Mouse (Mus musculus) MEL (cell line): ENCODE measurements around the gene Rbm45. TPM values are rescaled to one million over a fixed set of nuclear protein-coding genes. Genes with fewer than 3 reads are reported as not detected.

ENCODE experiments used
- DNase-seq: peaks from one replicate; pipeline ENCODE4 v3.0.0; 2011; ENCODE audit warnings: low read depth, low spot score
- H3K27ac ChIP-seq: 2 replicates; pipeline ENCODE4 v1.5.1; 2012; ENCODE audit warnings: low read depth, mild to moderate bottlenecking, control low read depth, low read length, moderate library complexity; ENCODE audit not compliant: control insufficient read depth
- H3K27me3 ChIP-seq, 2 experiments: fragments of 150-350 bp in 1 of 2; sonication (generic) in 1 of 2; 2 replicates each; pipeline ENCODE4 v1.6.1; 2012; ENCODE audit warnings: low read length in 2 of 2, mild to moderate bottlenecking in 2 of 2, improper control_type of control experiment in 1 of 2, moderate library complexity in 1 of 2; ENCODE audit not compliant: insufficient read depth in 2 of 2, control insufficient read depth in 1 of 2
- H3K36me3 ChIP-seq, 2 experiments: 2 replicates each; pipeline ENCODE4 v1.6.1; 2012 to 2014; ENCODE audit warnings: low read length in 2 of 2, improper control_type of control experiment in 1 of 2, inconsistent platforms in 1 of 2, mild to moderate bottlenecking in 1 of 2; ENCODE audit not compliant: insufficient read depth in 2 of 2, control insufficient read depth in 1 of 2
- H3K4me1 ChIP-seq, 2 experiments: fragments of 150-350 bp in 1 of 2; sonication (generic) in 1 of 2; 2 replicates each; pipeline ENCODE4 v1.6.1; 2012; ENCODE audit warnings: low read length in 2 of 2, improper control_type of control experiment in 1 of 2, mild to moderate bottlenecking in 1 of 2; ENCODE audit not compliant: insufficient read depth in 2 of 2, control insufficient read depth in 1 of 2
- H3K4me3 ChIP-seq, 2 experiments: fragments of 150-350 bp in 1 of 2; sonication (generic) in 1 of 2; 2 replicates each; pipeline ENCODE4 v1.5.1; 2012; ENCODE audit warnings: low read depth in 2 of 2, low read length in 2 of 2, mild to moderate bottlenecking in 2 of 2, moderate library complexity in 2 of 2, control low read depth in 1 of 2, improper control_type of control experiment in 1 of 2; ENCODE audit not compliant: control insufficient read depth in 1 of 2, insufficient read depth in 1 of 2
- H3K79me2 ChIP-seq: 2 replicates; pipeline ENCODE4 v1.6.1; 2012; ENCODE audit warnings: mild to moderate bottlenecking, low read length, moderate library complexity; ENCODE audit not compliant: control insufficient read depth, poor library complexity, insufficient read depth
- H3K9ac ChIP-seq: 2 replicates; pipeline ENCODE4 v1.6.1; 2012; ENCODE audit warnings: low read depth, mild to moderate bottlenecking, control low read depth, low read length, moderate library complexity; ENCODE audit not compliant: control insufficient read depth, poor library complexity, severe bottlenecking
- H3K9me3 ChIP-seq: fragments of 150-350 bp; sonication (generic); replicated peaks from 2 replicates; pipeline ENCODE4 v1.6.1; 2012; ENCODE audit warnings: mild to moderate bottlenecking, low read length, improper control_type of control experiment, moderate library complexity; ENCODE audit not compliant: insufficient read depth
- CTCF ChIP-seq, 3 experiments: IDR thresholded peaks in 2 of 3; conservative IDR thresholded peaks in 1 of 3; 2 replicates each; pipeline ENCODE4 v1.5.1; 2011 to 2012; ENCODE audit warnings: low read length in 3 of 3, low read depth in 2 of 3, mild to moderate bottlenecking in 2 of 3, improper control_type of control experiment in 1 of 3, inconsistent platforms in 1 of 3, mixed read lengths in 1 of 3, moderate library complexity in 1 of 3; ENCODE audit not compliant: control insufficient read depth in 1 of 3, insufficient read depth in 1 of 3, poor library complexity in 1 of 3, severe bottlenecking in 1 of 3
- GABPA ChIP-seq: IDR thresholded peaks from 2 replicates; pipeline ENCODE4 v1.6.1; 2012; ENCODE audit warnings: low read depth, mild to moderate bottlenecking, inconsistent platforms, low read length, improper control_type of control experiment, moderate library complexity
- JUND ChIP-seq: IDR thresholded peaks from 2 replicates; pipeline ENCODE4 v1.6.1; 2011; ENCODE audit warnings: low read depth, mild to moderate bottlenecking, improper control_type of control experiment, low read length
- MAX ChIP-seq: IDR thresholded peaks from 2 replicates; pipeline ENCODE4 v1.6.1; 2011; ENCODE audit warnings: low read length, improper control_type of control experiment
- MYC ChIP-seq: IDR thresholded peaks from 2 replicates; pipeline ENCODE4 v1.6.1; 2011; ENCODE audit warnings: low read depth, mild to moderate bottlenecking, low read length, improper control_type of control experiment, moderate library complexity
- POLR2A ChIP-seq, 2 experiments: IDR thresholded peaks; 2 replicates each; pipeline ENCODE4 v1.6.1; 2011 to 2012; ENCODE audit warnings: low read length in 2 of 2, mild to moderate bottlenecking in 2 of 2, control low read depth in 1 of 2, improper control_type of control experiment in 1 of 2, low read depth in 1 of 2, moderate library complexity in 1 of 2; ENCODE audit not compliant: control insufficient read depth in 1 of 2, insufficient read depth in 1 of 2, poor library complexity in 1 of 2
- POLR2AphosphoS5 ChIP-seq: IDR thresholded peaks from 2 replicates; pipeline ENCODE4 v1.6.1; 2012; ENCODE audit warnings: low read depth, borderline replicate concordance, mild to moderate bottlenecking, inconsistent platforms, low read length, moderate library complexity, mixed read lengths
- RAD21 ChIP-seq: IDR thresholded peaks from 2 replicates; pipeline ENCODE4 v1.6.1; 2011; ENCODE audit warnings: mild to moderate bottlenecking, low read depth, low read length, improper control_type of control experiment
- RCOR1 ChIP-seq: IDR thresholded peaks from 2 replicates; pipeline ENCODE4 v1.6.1; 2012; ENCODE audit warnings: low read depth, mild to moderate bottlenecking, inconsistent platforms, low read length, improper control_type of control experiment
- SIN3A ChIP-seq: IDR thresholded peaks from 2 replicates; pipeline ENCODE4 v1.6.1; 2012; ENCODE audit warnings: low read length, improper control_type of control experiment, inconsistent platforms
- SMC3 ChIP-seq: IDR thresholded peaks from 2 replicates; pipeline ENCODE4 v1.6.1; 2011; ENCODE audit warnings: low read depth, low read length, improper control_type of control experiment
- TCF12 ChIP-seq: IDR thresholded peaks from 2 replicates; pipeline ENCODE4 v1.6.1; 2014; ENCODE audit warnings: low read depth, mild to moderate bottlenecking, inconsistent platforms, low read length, improper control_type of control experiment, moderate library complexity
- UBTF ChIP-seq: IDR thresholded peaks from 2 replicates; pipeline ENCODE4 v1.6.1; 2012; ENCODE audit warnings: low read depth, mild to moderate bottlenecking, inconsistent platforms, low read length, improper control_type of control experiment, moderate library complexity, borderline replicate concordance; ENCODE audit not compliant: insufficient read depth
- ZKSCAN1 ChIP-seq: IDR thresholded peaks from 2 replicates; pipeline ENCODE4 v1.6.1; 2012; ENCODE audit warnings: low read depth, mild to moderate bottlenecking, inconsistent platforms, low read length, improper control_type of control experiment, moderate library complexity
- ZNF384 ChIP-seq: IDR thresholded peaks from 2 replicates; pipeline ENCODE4 v1.6.1; 2012; ENCODE audit warnings: low read depth, mild to moderate bottlenecking, inconsistent platforms, low read length, improper control_type of control experiment
- polyA plus RNA-seq, 2 experiments: library from polyadenylated mRNA; stranded (reverse) in 1 of 2; unstranded in 1 of 2; fragments of >175 nt in 1 of 2; fragments of >200 nt in 1 of 2; gene quantifications; 2 replicates each; pipeline versions ENCODE4 v1.2.1 to v1.2.4; 2012; ENCODE audit warnings: low replicate concordance in 2 of 2, low read depth in 1 of 2; ENCODE audit not compliant: insufficient read length in 2 of 2, insufficient read depth in 1 of 2, missing spikeins in 1 of 2
- total RNA-seq: library from RNA; depleted of rRNA; stranded (reverse); fragments of 300-350 nt; gene quantifications from 2 replicates; pipeline ENCODE4 v1.2.3, GENCODE M21; 2012

Rbm45 gene
- total and polyA plus RNA-seq, 3 experiments: 38.8 to 39.4 TPM; not detected in 1

GRCm38 (mm10) chr2:76360226-76360625, 9.6 kb upstream of the Rbm45 start, which contains the start of gene Cyct:
Gene Cyct, minus strand, starts transcription at chr2:76360450.
- H3K27me3 ChIP-seq: peaks cover 0 to 2% of the 10 kb centered on the region in 2 experiments; a peak in 1 of 4 replicates
- no peak within 1 kb of the TSS for H3K27ac ChIP-seq
- no peak for DNase-seq
- no peaks in the 10 kb centered on the region for H3K4me1 ChIP-seq
- H3K9ac ChIP-seq: no peak within 1 kb of the TSS
- no peaks in the 10 kb centered on the region for H3K79me2 ChIP-seq
- no peak within 1 kb of the TSS for H3K4me3 ChIP-seq
- no peaks in the 10 kb centered on the region for H3K9me3 ChIP-seq
- no peaks in the 10 kb centered on the region for H3K36me3 ChIP-seq
- no peak for TF ChIP-seq TCF12
- no peak for TF ChIP-seq RCOR1
- TF ChIP-seq SIN3A: no peak
- no peak for TF ChIP-seq RAD21
- TF ChIP-seq CTCF (IDR thresholded peaks at IDR 0.05 in 2 of 3, conservative IDR thresholded peaks at IDR 0.05 in 1 of 3; ENCODE audit: control insufficient read depth in 1 of 3, insufficient read depth in 1 of 3, low read depth in 2 of 3, low read length in 3 of 3, poor library complexity in 1 of 3, severe bottlenecking in 1 of 3): no peak
- no peak for TF ChIP-seq UBTF
- TF ChIP-seq JUND: no peak
- TF ChIP-seq ZKSCAN1: no peak
- no peak for TF ChIP-seq POLR2A (IDR thresholded peaks at IDR 0.05; ENCODE audit: control insufficient read depth in 1 of 2, insufficient read depth in 1 of 2, low read depth in 1 of 2, low read length in 2 of 2, poor library complexity in 1 of 2)

- TF ChIP-seq ZNF384: no peak
- peak; percentile 35 for TF ChIP-seq RAD21
- no peak for TF ChIP-seq MAX
- no peak for TF ChIP-seq POLR2AphosphoS5
- no peak for TF ChIP-seq RCOR1
- TF ChIP-seq CTCF (IDR thresholded peaks at IDR 0.05 in 2 of 3, conservative IDR thresholded peaks at IDR 0.05 in 1 of 3; ENCODE audit: control insufficient read depth in 1 of 3, insufficient read depth in 1 of 3, low read depth in 2 of 3, low read length in 3 of 3, poor library complexity in 1 of 3, severe bottlenecking in 1 of 3): peak; percentile 42 to 47 (median 44)
- TF ChIP-seq SMC3: 0 out of 2 replicates have a peak, but pooled peaks have one; percentile 20
- Histone ChIP-seq H3K9me3 (no peaks in the 10 kb centered on the region), H3K27me3 (peaks cover 0 to 2% of the 10 kb centered on the region in 2 experiments; a peak in 1 of 4 replicates), H3K4me1 (no peaks in the 10 kb centered on the region), H3K36me3 (no peaks in the 10 kb centered on the region), H3K27ac (no peak overlapping the region), H3K4me3 (no peak overlapping the region), H3K79me2 (no peaks in the 10 kb centered on the region), H3K9ac (no peak overlapping the region)
- DNase-seq: peak; percentile 54
These were observed 7.7 kb upstream of the Rbm45 start for GRCm38 (mm10) chr2:76362111-76362510.

GRCm38 (mm10) chr2:76365811-76366210, 4.0 kb upstream of the Rbm45 start:
- Histone ChIP-seq H3K4me3 (no peak overlapping the region), H3K9ac (no peak overlapping the region), H3K9me3 (no peaks in the 10 kb centered on the region), H3K27me3 (no peaks in the 10 kb centered on the region), H3K4me1 (peaks cover 0 to 10% of the 10 kb centered on the region in 2 experiments; a peak in 2 of 4 replicates), H3K79me2 (peaks cover 8% of the 10 kb centered on the region), H3K36me3 (peaks cover 0 to 5% of the 10 kb centered on the region in 2 experiments; a peak in 2 of 4 replicates), H3K27ac (no peak overlapping the region)
- no peak for DNase-seq
- TF ChIP-seq GABPA: no peak
- TF ChIP-seq MYC: no peak
